Mouse (Mus musculus) lung, adult 2 months (tissue): ENCODE measurements around the gene Socs5.

Source experiments
- CTCF ChIP-seq: fragments of 200-500 bp; IDR thresholded peaks from 2 replicates; pipeline ENCODE4 v1.5.1; 2011; ENCODE audit warnings: mild to moderate bottlenecking, low read length, control low read depth; ENCODE audit not compliant: insufficient read depth
- POLR2A ChIP-seq: fragments of 200-500 bp; IDR thresholded peaks from 2 replicates; pipeline ENCODE4 v1.6.1; 2011; ENCODE audit warnings: low read depth, mild to moderate bottlenecking, control low read depth, low read length, borderline replicate concordance; ENCODE audit errors: extremely low read depth

DNA sequence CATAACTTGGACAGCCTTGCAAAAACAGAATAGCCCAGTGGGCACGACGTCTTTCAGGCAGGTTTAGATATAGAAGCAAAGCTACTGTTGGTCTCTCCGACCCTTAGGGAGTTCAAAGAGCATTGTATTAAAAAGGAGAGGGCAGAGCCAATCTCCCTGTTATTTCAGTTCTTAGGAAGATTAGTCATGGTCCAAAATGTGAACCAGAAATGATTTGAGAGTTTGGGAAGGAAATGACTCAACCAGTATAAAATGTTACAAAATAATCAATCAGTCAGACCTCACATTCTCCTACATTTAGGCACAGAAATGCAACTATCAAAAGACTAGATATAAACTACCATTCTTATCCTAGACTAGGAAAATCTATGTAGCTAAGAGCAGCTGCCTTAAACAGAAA, 64.6 kb downstream of the Socs5 start:
- TF ChIP-seq CTCF (no peak), POLR2A (no peak)
